10 mouse cellular contexts compared by ENCODE assay signal in genomic region chr10:77008109-77008561, GRCm38 (mm10). TPM values are rescaled to one million over a fixed set of nuclear protein-coding genes. Genes with fewer than 3 reads are reported as not detected.
DNase-seq lines count a peak whose midpoint lies in the region; ATAC-seq lines count a peak whose summit lies in the region.
"Had no signal": no experiment of that assay in that cellular context is flagged by ENCODE, and none has a peak within 500 bp of the region (broad histone marks: within the 10 kb centered on the region; RNA-seq: fewer than 3 reads in every experiment).

No protein-coding gene starts in this region.

- no peak overlapping the region for H3K4me3 ChIP-seq in heart, embryonic 15.5 days
- no peak overlapping the region for H3K4me3 ChIP-seq in forebrain, embryonic 16.5 days (replicated peaks; ENCODE audit: low read length)
- H3K4me3 ChIP-seq in neural tube, embryonic 11.5 days (ENCODE audit: low read depth, low read length), result no peak overlapping the region

- peak; percentile 33; the same call in 1 of the 2 replicates for ATAC-seq in heart, embryonic 15.5 days (replicated peaks; ENCODE audit: insufficient number of reproducible peaks, insufficient read depth, low FRiP score, low read depth)
- ATAC-seq in cerebellum, adult (ENCODE audit: insufficient number of reproducible peaks, low FRiP score, low TSS enrichment), result peak; percentile 84
- peak; percentile 63; the same call in 1 of the 2 replicates for ATAC-seq in forebrain, embryonic 16.5 days
- 0 out of 2 replicates have a peak, but pooled peaks have one; percentile 38 for ATAC-seq in neural tube, embryonic 11.5 days (ENCODE audit: insufficient read depth, low FRiP score, low TSS enrichment)

- no peaks in the 10 kb centered on the region for H3K9me3 ChIP-seq in heart, embryonic 15.5 days (replicated peaks)
- no peaks in the 10 kb centered on the region for H3K9me3 ChIP-seq in forebrain, embryonic 16.5 days (ENCODE audit: control insufficient read depth, low read length)
- no peaks in the 10 kb centered on the region for H3K9me3 ChIP-seq in neural tube, embryonic 11.5 days (ENCODE audit: control insufficient read depth, low read length)

- no peak overlapping the region; the same call in 1 of the 2 replicates for H3K27ac ChIP-seq in heart, embryonic 15.5 days
- peak overlapping the region; percentile 13 for H3K27ac ChIP-seq in forebrain, embryonic 16.5 days (ENCODE audit: low read length)
- no peak overlapping the region for H3K27ac ChIP-seq in neural tube, embryonic 11.5 days (ENCODE audit: low read depth, low read length)
- H3K27ac ChIP-seq: macrophage had no signal

- no peaks in the 10 kb centered on the region for H3K36me3 ChIP-seq in heart, embryonic 15.5 days
- no peaks in the 10 kb centered on the region for H3K36me3 ChIP-seq in forebrain, embryonic 16.5 days (ENCODE audit: control insufficient read depth, insufficient read depth)
- no peaks in the 10 kb centered on the region for H3K36me3 ChIP-seq in neural tube, embryonic 11.5 days (ENCODE audit: control insufficient read depth, insufficient read depth, low read length)

- H3K4me1 ChIP-seq in heart, embryonic 15.5 days (replicated peaks), result peaks cover 12% of the 10 kb centered on the region
- peaks cover 8% of the 10 kb centered on the region for H3K4me1 ChIP-seq in forebrain, embryonic 16.5 days (replicated peaks; ENCODE audit: control insufficient read depth, insufficient read depth, low read length)
- peaks cover 3% of the 10 kb centered on the region; the same call in 1 of the 2 replicates for H3K4me1 ChIP-seq in neural tube, embryonic 11.5 days (ENCODE audit: control insufficient read depth, insufficient read depth, low read length)

- no peak overlapping the region for H3K9ac ChIP-seq in heart, embryonic 15.5 days
- no peak overlapping the region for H3K9ac ChIP-seq in forebrain, embryonic 16.5 days (replicated peaks; ENCODE audit: low read depth, low read length)
- H3K9ac ChIP-seq in neural tube, embryonic 11.5 days (ENCODE audit: low read length), result no peak overlapping the region

- H3K4me2 ChIP-seq in heart, embryonic 15.5 days, result no peak overlapping the region
- no peak overlapping the region for H3K4me2 ChIP-seq in forebrain, embryonic 16.5 days (ENCODE audit: low read length)
- no peak overlapping the region for H3K4me2 ChIP-seq in neural tube, embryonic 11.5 days (ENCODE audit: low read depth)

- no peak for DNase-seq in heart, adult 9 months (ENCODE audit: low spot score in 2 of 2)
- peak; percentile 72 to 74 for DNase-seq in layer of hippocampus, adult 18-20 months (ENCODE audit: low spot score in 2 of 2)
- DNase-seq in neural tube, embryonic 11.5 days (ENCODE audit: low spot score), result peak; percentile 60
- no peak for DNase-seq in c-Kit-positive CD71-positive TER-119-positive erythroid progenitor cells, embryonic 14.5 days (ENCODE audit: low spot score)
- no peak for DNase-seq in thymus, postnatal 25 days

- WGBS in heart, embryonic 15.5 days, result 25% methylated on average over 9 of the region's 9 CpGs
- 18% methylated on average over 9 of the region's 9 CpGs for WGBS in forebrain, embryonic 16.5 days
- 41% methylated on average over 9 of the region's 9 CpGs for WGBS in neural tube, embryonic 11.5 days

- no peaks in the 10 kb centered on the region for H3K27me3 ChIP-seq in heart, embryonic 15.5 days
- H3K27me3 ChIP-seq in forebrain, embryonic 16.5 days (replicated peaks; ENCODE audit: control insufficient read depth, insufficient read depth, low read length), result no peaks in the 10 kb centered on the region
- no peaks in the 10 kb centered on the region for H3K27me3 ChIP-seq in neural tube, embryonic 11.5 days (ENCODE audit: control insufficient read depth, insufficient read depth, low read length)

RNA-seq across cellular contexts. Expression of gene Slc19a1, which starts 23.9 kb away (rescaled TPM):
- polyA plus RNA-seq in heart, embryonic 15.5 days (2015; fragmentation: Nextera tagmentation; extraction: Ambion mirVana), result 9.6 and 15.0 TPM in 2 replicates
- 39.0 and 39.2 TPM in 2 replicates for polyA plus RNA-seq in forebrain, embryonic 16.5 days (2015; fragmentation: Nextera tagmentation; extraction: Ambion mirVana)
- 10 to 100 TPM; 17.1 to 23.9 TPM for total RNA-seq in layer of hippocampus, adult 18-20 months (2021)
- 26.9 and 30.1 TPM in 2 replicates for polyA plus RNA-seq in neural tube, embryonic 11.5 days (2014; fragmentation: Nextera tagmentation; extraction: Ambion mirVana)

RNA-seq across cellular contexts. Expression of gene Pcbp3, which starts 46.4 kb away (rescaled TPM):
- 9.4 and 18.0 TPM in 2 replicates for polyA plus RNA-seq in heart, embryonic 15.5 days (2015; fragmentation: Nextera tagmentation; extraction: Ambion mirVana)
- polyA plus RNA-seq in forebrain, embryonic 16.5 days (2015; fragmentation: Nextera tagmentation; extraction: Ambion mirVana), result 58.9 and 64.2 TPM in 2 replicates
- total RNA-seq in layer of hippocampus, adult 18-20 months (2021), result 10 to 100 TPM; 64.6 to 66.0 TPM
- polyA plus RNA-seq in neural tube, embryonic 11.5 days (2014; fragmentation: Nextera tagmentation; extraction: Ambion mirVana), result 42.2 and 47.3 TPM in 2 replicates
- total RNA-seq: CH12.LX had no signal

Comparison
In these comparisons a context has a peak if more than half of its experiments do, and no peak if none do; other contexts are left out.
1. ATAC-seq: peak in every context shown above with its lines; median percentile 84 in cerebellum, adult; 63 in forebrain, embryonic 16.5 days; 38 in neural tube, embryonic 11.5 days; 33 in heart, embryonic 15.5 days.
2. DNase-seq: peak in layer of hippocampus, adult 18-20 months (2 of 2) and neural tube, embryonic 11.5 days (single experiment); none in heart, adult 9 months (0 of 2), c-Kit-positive CD71-positive TER-119-positive erythroid progenitor cells, embryonic 14.5 days (single experiment) and thymus, postnatal 25 days (single experiment).